Mouse (Mus musculus) neural tube, embryonic 14.5 days (tissue): ENCODE data around the gene Kcnt2. TPM values are rescaled to one million over a fixed set of nuclear protein-coding genes. Genes with fewer than 3 reads are reported as not detected.

ENCODE experiments used
- ATAC-seq: fragments of 200-750 bp; cut with Nextera tagmentation; 2 replicates; pipeline ENCODE4 v1.8.0; 2017; ENCODE audit warnings: low read depth, mild to moderate bottlenecking, moderate TSS enrichment, moderate library complexity
- H3K27ac ChIP-seq: fragments of 300-500 bp; sonication (generic); 2 replicates; pipeline ENCODE4 v1.5.1; 2014; ENCODE audit warnings: low read depth, mild to moderate bottlenecking, control low read depth, low read length, moderate library complexity, mixed read lengths
- H3K27me3 ChIP-seq: fragments of 300-500 bp; sonication (generic); 2 replicates; pipeline ENCODE4 v1.6.1; 2014; ENCODE audit warnings: low read length; ENCODE audit not compliant: control insufficient read depth, insufficient read depth
- H3K36me3 ChIP-seq: fragments of 300-500 bp; sonication (generic); 2 replicates; pipeline ENCODE4 v1.6.1; 2014; ENCODE audit warnings: low read length, mixed read lengths; ENCODE audit not compliant: control insufficient read depth, insufficient read depth
- H3K4me1 ChIP-seq: fragments of 300-500 bp; sonication (generic); 2 replicates; pipeline ENCODE4 v1.6.1; 2014; ENCODE audit warnings: low read length; ENCODE audit not compliant: control insufficient read depth, insufficient read depth
- H3K4me2 ChIP-seq: fragments of 300-500 bp; sonication (generic); 2 replicates; pipeline ENCODE4 v1.6.1; 2014; ENCODE audit warnings: mild to moderate bottlenecking, low read depth, low read length, control low read depth
- H3K4me3 ChIP-seq: fragments of 300-500 bp; sonication (generic); 2 replicates; pipeline ENCODE4 v1.5.1; 2014; ENCODE audit warnings: low read depth, low read length, control low read depth, mixed read lengths
- H3K9ac ChIP-seq: fragments of 300-500 bp; sonication (generic); replicated peaks from 2 replicates; pipeline ENCODE4 v1.6.1; 2014; ENCODE audit warnings: low read depth, mild to moderate bottlenecking, control low read depth, low read length, mixed read lengths
- H3K9me3 ChIP-seq: fragments of 300-500 bp; sonication (generic); 2 replicates; pipeline ENCODE4 v1.6.1; 2016; ENCODE audit warnings: low read length; ENCODE audit not compliant: control insufficient read depth
- WGBS: fragments of 180-500 bp; shearing (Covaris S2); extraction: QIAGEN DNeasy Blood & Tissue Kit; methylation state at CpG from one replicate; pipeline ENCODE4 v1.1.7; 2014; 5-methylcytosine and 5-hydroxymethylcytosine counted together
- polyA plus RNA-seq: library from polyadenylated mRNA; unstranded; fragments of >200 nt; fragmentation: Nextera tagmentation; extraction: Ambion mirVana; gene quantifications from 2 replicates; pipeline ENCODE4 v1.2.1, GENCODE M21; 2014

Gene Kcnt2
- polyA plus RNA-seq, 1 experiment from 2014 or later, result 6.2 TPM

DNA sequence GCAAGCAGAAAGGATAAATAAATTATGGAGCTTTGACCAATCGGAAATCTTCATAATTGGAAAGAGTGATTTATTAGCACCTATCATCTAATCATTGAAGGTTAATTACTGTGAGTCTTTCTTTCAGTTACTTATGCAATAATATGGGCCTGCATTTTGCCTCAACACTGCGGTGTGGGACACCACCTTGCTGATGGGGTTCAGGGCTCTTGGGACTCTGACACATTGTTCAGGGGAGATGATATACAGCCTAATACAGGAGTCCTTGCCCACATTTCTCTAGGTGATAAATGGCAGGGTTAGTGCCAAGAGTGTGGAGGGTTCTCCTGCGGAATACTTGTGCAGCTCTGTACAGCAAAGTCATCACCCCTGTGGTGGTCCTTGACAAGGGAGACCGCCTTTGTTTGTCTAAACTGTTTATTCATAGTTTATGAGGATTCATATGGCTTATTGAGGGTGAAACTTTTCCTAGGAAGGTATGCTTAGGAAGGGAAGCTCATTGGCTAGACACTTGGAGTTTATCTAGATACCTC lies 362.9 kb downstream of the Kcnt2 start:
- Histone ChIP-seq H3K9me3 (no peaks in the 10 kb centered on the region), H3K27me3 (no peaks in the 10 kb centered on the region), H3K4me1 (no peaks in the 10 kb centered on the region), H3K27ac (no peak overlapping the region), H3K36me3 (no peaks in the 10 kb centered on the region), H3K4me3 (no peak overlapping the region), H3K4me2 (no peak overlapping the region), H3K9ac (no peak overlapping the region)
- 78% methylated on average over 4 of the region's 4 CpGs for WGBS
- peak; percentile 34; the same call in 1 of the 2 replicates for ATAC-seq

DNA sequence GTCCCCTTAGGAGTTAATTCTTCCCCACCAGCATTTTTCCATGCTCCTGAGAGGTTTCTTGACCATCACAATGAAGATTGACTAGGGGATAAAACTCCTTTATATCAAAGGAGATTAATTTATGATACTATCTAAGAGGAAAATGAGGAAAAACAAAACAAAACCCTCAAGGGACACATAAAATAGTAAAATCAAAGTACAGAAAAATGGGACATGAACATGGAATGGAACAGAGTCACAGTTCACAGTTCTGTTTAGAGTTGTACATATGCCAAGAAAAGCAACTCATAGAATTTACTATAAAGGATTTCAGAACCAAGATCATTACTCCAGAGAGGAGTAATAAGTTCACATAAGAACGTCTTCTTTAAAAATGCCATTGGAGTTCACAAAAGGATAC lies 367.1 kb downstream of the Kcnt2 start:
- Histone ChIP-seq H3K4me3 (no peak overlapping the region), H3K27me3 (no peaks in the 10 kb centered on the region), H3K9me3 (no peaks in the 10 kb centered on the region), H3K9ac (no peak overlapping the region), H3K4me1 (no peaks in the 10 kb centered on the region), H3K36me3 (no peaks in the 10 kb centered on the region), H3K4me2 (no peak overlapping the region), H3K27ac (no peak overlapping the region)
- 76% methylated on average over 1 of the region's 1 CpGs for WGBS
- no peak for ATAC-seq

DNA sequence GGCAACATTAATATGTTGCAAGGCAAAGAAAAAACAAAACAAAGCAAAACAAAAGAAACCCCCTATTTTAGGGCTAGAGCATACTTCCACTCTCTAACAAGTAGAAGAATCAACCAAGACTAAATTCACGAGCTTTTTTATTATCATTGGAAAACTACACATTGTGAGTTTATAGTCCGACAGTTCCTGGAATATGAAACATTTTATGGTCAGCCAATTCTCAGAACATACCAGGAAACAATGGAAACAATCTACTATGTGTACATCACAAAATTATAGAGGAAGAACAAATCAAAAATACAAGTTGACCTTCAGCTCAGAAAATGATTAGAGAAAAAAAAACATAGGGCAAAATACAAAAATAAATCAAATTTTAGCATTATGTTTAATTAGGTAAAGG lies 368.9 kb downstream of the Kcnt2 start:
- Histone ChIP-seq H3K9me3 (no peaks in the 10 kb centered on the region), H3K36me3 (no peaks in the 10 kb centered on the region), H3K9ac (no peak overlapping the region), H3K27ac (no peak overlapping the region), H3K4me1 (no peaks in the 10 kb centered on the region), H3K4me2 (no peak overlapping the region), H3K4me3 (no peak overlapping the region), H3K27me3 (no peaks in the 10 kb centered on the region)
- no peak for ATAC-seq
- WGBS, result 80% methylated on average over 2 of the region's 2 CpGs

DNA sequence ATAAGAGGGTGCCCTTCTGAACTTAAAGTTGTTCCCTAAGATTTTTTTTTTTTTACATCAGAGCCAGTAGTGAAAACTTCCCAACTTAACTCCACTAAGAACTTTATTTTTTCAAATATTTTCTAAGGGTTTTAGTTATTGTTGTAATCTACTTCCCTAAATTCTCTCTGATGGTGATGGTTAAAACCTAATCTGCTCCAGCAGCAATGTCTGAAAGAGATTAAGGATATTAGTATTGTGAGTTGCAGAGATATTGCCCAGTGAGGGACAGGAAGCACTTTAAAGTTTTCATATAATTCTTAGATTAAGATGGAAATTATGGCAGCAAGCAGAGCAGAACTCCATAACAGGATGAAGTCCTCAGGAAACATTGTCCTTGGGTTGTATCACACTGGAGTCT lies 372.2 kb downstream of the Kcnt2 start:
- no peak overlapping the region for H3K27ac ChIP-seq
- no peaks in the 10 kb centered on the region for H3K4me1 ChIP-seq
- H3K4me3 ChIP-seq, result no peak overlapping the region
- ATAC-seq, result no peak
- H3K27me3 ChIP-seq, result no peaks in the 10 kb centered on the region
- no peak overlapping the region for H3K9ac ChIP-seq
- H3K36me3 ChIP-seq, result no peaks in the 10 kb centered on the region
- no peaks in the 10 kb centered on the region for H3K9me3 ChIP-seq
- no peak overlapping the region for H3K4me2 ChIP-seq

DNA sequence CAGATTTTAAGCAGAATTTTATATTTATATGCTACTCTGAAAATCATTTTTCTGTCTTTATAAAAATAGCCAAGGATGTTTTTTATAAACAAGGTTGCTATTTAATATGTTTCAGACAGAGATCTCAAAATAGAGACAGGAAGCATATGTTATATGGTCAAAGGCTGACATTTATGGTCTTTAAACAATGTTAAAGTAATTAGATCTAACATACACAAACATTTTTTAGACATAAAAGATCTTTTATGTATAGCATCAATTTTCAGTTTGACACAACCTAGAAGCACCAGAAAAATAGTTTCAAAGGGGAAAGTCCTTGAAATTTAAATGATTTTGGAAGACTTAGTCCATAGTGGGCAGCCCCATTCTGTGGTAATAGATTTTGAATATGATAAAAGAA lies 379.0 kb downstream of the Kcnt2 start:
- no peaks in the 10 kb centered on the region for H3K9me3 ChIP-seq
- no peak overlapping the region for H3K4me2 ChIP-seq
- H3K27ac ChIP-seq, result no peak overlapping the region
- H3K4me3 ChIP-seq, result no peak overlapping the region
- no peaks in the 10 kb centered on the region for H3K4me1 ChIP-seq
- no peak overlapping the region for H3K9ac ChIP-seq
- no peaks in the 10 kb centered on the region for H3K27me3 ChIP-seq
- no peaks in the 10 kb centered on the region for H3K36me3 ChIP-seq
- ATAC-seq, result no peak

DNA sequence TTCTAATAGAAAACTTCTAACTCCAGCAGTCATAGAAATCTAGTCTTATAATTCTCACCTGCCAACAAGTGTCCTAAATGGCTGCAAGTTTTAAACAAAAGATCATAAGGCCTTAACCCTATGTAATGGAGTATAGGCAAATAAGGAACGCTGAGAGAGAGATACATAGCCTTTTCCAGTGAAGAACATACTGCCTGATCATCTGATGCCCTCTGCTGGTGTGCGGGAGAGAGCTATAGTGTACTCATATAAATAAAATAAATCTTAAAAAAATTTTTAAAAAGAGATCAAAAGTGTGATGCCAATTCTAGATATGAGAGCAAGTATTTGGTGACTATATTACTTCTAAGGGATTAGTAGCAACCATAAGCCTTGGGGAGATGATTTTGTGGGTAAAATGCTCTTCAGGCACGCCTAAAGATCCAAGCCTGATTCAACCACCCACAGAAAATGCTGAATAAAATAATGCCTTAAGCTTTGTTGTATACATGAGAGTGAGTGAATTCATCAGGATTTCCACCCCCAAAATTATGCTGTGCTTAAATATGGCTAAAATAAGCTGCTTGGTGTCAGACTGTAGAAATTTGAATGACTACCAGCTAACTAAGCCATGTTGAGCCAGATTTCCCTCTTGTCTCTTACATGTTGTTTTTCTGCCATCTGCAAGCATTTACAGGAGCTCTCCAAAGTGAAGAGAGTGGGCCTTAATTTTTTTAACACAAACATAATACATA lies 413.8 kb downstream of the Kcnt2 start:
- no peaks in the 10 kb centered on the region for H3K4me1 ChIP-seq
- no peaks in the 10 kb centered on the region for H3K36me3 ChIP-seq
- ATAC-seq, result no peak
- H3K4me2 ChIP-seq, result no peak overlapping the region
- no peaks in the 10 kb centered on the region for H3K27me3 ChIP-seq
- no peak overlapping the region for H3K27ac ChIP-seq
- no peak overlapping the region for H3K9ac ChIP-seq
- no peak overlapping the region for H3K4me3 ChIP-seq
- WGBS, result 68% methylated on average over 3 of the region's 3 CpGs
- no peaks in the 10 kb centered on the region for H3K9me3 ChIP-seq

DNA sequence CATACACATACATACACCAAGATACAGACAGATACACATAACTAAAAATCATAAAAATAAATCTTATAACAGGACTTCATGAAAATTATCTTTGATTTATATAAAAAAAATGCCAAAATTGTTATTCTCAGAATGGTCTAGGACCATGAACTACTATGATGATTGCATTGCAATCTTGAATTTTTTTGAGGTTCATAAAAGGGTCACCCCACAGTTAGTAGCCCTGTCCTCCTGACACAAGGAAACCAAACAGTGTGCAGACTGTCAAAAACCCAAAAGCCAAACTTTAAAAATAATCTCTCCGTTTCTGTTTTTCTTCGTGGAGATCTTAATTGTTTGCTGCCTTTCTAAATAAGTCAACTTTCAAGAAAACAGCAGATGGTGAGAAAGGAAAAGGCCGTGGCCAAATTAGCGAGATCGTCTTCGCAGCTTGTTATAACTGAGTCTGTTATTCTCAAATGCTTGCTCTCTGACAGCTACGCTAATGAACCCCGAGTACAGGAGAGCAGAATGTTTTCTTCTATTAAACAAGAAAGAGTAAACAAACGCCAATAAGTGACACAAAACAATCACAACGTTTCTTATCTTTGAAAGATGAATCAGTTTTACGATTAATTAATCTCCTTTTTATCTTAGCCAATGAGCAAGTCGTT lies 414.9 kb downstream of the Kcnt2 start:
- H3K36me3 ChIP-seq, result no peaks in the 10 kb centered on the region
- WGBS, result 52% methylated on average over 12 of the region's 12 CpGs
- H3K4me3 ChIP-seq, result peak overlapping the region; percentile 23
- no peaks in the 10 kb centered on the region for H3K27me3 ChIP-seq
- H3K9me3 ChIP-seq, result no peaks in the 10 kb centered on the region
- no peaks in the 10 kb centered on the region for H3K4me1 ChIP-seq
- no peak overlapping the region for H3K9ac ChIP-seq
- peak overlapping the region; percentile 34; the same call in 1 of the 2 replicates for H3K4me2 ChIP-seq
- 0 out of 2 replicates have a peak, but pooled peaks have one; percentile 44 for ATAC-seq
- no peak overlapping the region for H3K27ac ChIP-seq

DNA sequence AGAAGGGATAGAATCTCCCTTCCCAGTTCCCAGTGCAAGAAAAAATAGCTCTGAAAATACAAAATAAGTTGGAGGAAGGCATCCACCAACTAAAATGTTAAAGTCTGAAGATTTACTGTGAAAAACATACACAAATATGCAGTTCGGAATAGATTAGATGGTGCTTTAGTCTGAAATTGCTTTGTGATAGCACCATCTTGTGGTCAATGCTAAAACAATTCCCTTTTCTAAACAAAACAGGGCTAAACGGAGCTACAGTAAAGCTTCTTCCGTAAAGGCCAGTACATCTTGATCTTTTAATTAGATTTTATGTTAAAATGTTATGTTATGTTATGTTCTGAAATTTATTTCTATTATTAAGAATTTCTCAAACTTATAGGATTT lies 415.4 kb downstream of the Kcnt2 start:
- Histone ChIP-seq H3K4me1 (no peaks in the 10 kb centered on the region), H3K27ac (no peak overlapping the region), H3K9me3 (no peaks in the 10 kb centered on the region), H3K4me3 (peak overlapping the region; percentile 23), H3K27me3 (no peaks in the 10 kb centered on the region), H3K4me2 (peak overlapping the region; percentile 34; the same call in 1 of the 2 replicates), H3K36me3 (no peaks in the 10 kb centered on the region), H3K9ac (no peak overlapping the region)
- ATAC-seq, result peak; percentile 83; the same call in 1 of the 2 replicates
- 24% methylated on average over 3 of the region's 3 CpGs for WGBS
